Mouse (Mus musculus) CD4-positive naive resting alpha-beta T cell, adult 57 days (primary cell): Measurements from ENCODE around the gene Khdc3. TPM values are rescaled to one million over a fixed set of nuclear protein-coding genes. Genes with fewer than 3 reads are reported as not detected.

Experiments
- total RNA-seq: library from RNA; stranded (reverse); gene quantifications from one replicate; pipeline ENCODE4 v1.2.4, GENCODE M21; 2023

Khdc3 gene
- total RNA-seq, result 11.1 TPM

GRCm38 (mm10) chr9:73101536-73101935 lies at the start of gene Khdc3:
Gene Khdc3, plus strand, starts transcription at chr9:73101836.

GRCm38 (mm10) chr9:73102181-73102580 lies 545 bp downstream of the Khdc3 start, which contains the start of gene Gm20509:
Gene Gm20509, plus strand, starts transcription at chr9:73102470.

GRCm38 (mm10) chr9:73112919-73113906 lies 11.6 kb downstream of the Khdc3 start, which contains the start of gene Rsl24d1:
Gene Rsl24d1, plus strand, starts transcription at chr9:73113426.

Other genes starting within 250 kb of the Khdc3 start
- gene Pygo1, start 176.2 kb upstream of the Khdc3 start, total RNA-seq, result not detected
- gene Dyx1c1, start 143.1 kb upstream of the Khdc3 start, total RNA-seq, result 1.6 TPM
- 0.50 TPM for gene Gm44503, start 143.0 kb upstream of the Khdc3 start, total RNA-seq
- 11.2 TPM for gene Ccpg1os, start 116.5 kb upstream of the Khdc3 start, total RNA-seq
- 184 TPM for gene Ccpg1, start 116.4 kb upstream of the Khdc3 start, total RNA-seq
- 14.2 TPM for gene Pigb, start 61.5 kb upstream of the Khdc3 start, total RNA-seq
- gene Rab27a, start 57.0 kb upstream of the Khdc3 start, total RNA-seq, result 55.2 TPM
- gene Gm20509, start 634 bp downstream of the Khdc3 start, total RNA-seq, result not detected
- 63.3 TPM for gene Rsl24d1, start 11.6 kb downstream of the Khdc3 start, total RNA-seq